In the genomic region with DNA sequence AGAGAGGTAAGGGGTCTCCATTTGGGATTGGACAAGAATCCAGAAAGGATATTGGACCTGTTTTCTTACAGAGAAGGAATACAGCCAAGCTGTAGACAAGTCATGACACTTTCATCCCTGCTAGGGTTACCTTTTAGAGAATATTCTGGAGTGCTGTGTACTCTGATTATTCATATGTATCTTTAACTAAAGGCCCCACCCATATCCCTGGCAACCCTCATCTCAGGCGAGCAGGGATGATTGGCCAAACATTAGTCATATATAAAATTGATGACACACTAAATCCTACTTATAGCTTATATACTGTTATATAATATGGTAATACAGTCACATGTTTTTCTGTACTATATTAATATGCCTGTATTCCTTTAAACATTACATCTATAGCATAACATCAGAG, we compare ENCODE assay signal across 19 mouse cellular contexts.
"Had no signal": no experiment of that assay in that cellular context is flagged by ENCODE, and none has a peak within 500 bp of the region (broad histone marks: within the 10 kb centered on the region; RNA-seq: fewer than 3 reads in every experiment).

No protein-coding gene starts in this region.

- H3K4me3 ChIP-seq: intestine, embryonic 15.5 days; limb, embryonic 12.5 days; limb, embryonic 15.5 days; megakaryocyte, embryonic 14.5 days; midbrain, embryonic 12.5 days; myocyte; neural tube, embryonic 13.5 days; stomach, embryonic 15.5 days had no signal

- DNase-seq: kidney, adult 11 months; kidney, adult 8-10 months; kidney, postnatal 14 days; kidney, postnatal 4 days; left cerebral cortex, postnatal 4 days; lung, adult 2 months; retina, postnatal 1 day; right cerebral cortex, postnatal 25 days; spleen, adult 18-20 months; thymus, postnatal 25 days had no signal

- H3K9ac ChIP-seq: intestine, embryonic 15.5 days; limb, embryonic 12.5 days; limb, embryonic 15.5 days; midbrain, embryonic 12.5 days; neural tube, embryonic 13.5 days; stomach, embryonic 15.5 days had no signal

- H3K36me3 ChIP-seq: intestine, embryonic 15.5 days; limb, embryonic 12.5 days; limb, embryonic 15.5 days; midbrain, embryonic 12.5 days; neural tube, embryonic 13.5 days; stomach, embryonic 15.5 days had no signal

- ATAC-seq: intestine, embryonic 15.5 days; midbrain, embryonic 16.5 days had no signal

- H3K27me3 ChIP-seq: intestine, embryonic 15.5 days; limb, embryonic 12.5 days; limb, embryonic 15.5 days; megakaryocyte, embryonic 14.5 days; midbrain, embryonic 12.5 days; neural tube, embryonic 13.5 days; stomach, embryonic 15.5 days had no signal

- H3K4me2 ChIP-seq: intestine, embryonic 15.5 days; limb, embryonic 12.5 days; limb, embryonic 15.5 days; midbrain, embryonic 12.5 days; neural tube, embryonic 13.5 days; stomach, embryonic 15.5 days had no signal

- H3K27ac ChIP-seq: intestine, embryonic 15.5 days; limb, embryonic 12.5 days; limb, embryonic 15.5 days; midbrain, embryonic 12.5 days; neural tube, embryonic 13.5 days; stomach, embryonic 15.5 days had no signal

- H3K9me3 ChIP-seq: intestine, embryonic 15.5 days; limb, embryonic 12.5 days; limb, embryonic 15.5 days; megakaryocyte, embryonic 14.5 days; midbrain, embryonic 12.5 days; neural tube, embryonic 13.5 days; stomach, embryonic 15.5 days had no signal
